Mouse (Mus musculus) bone marrow, adult 2 months (tissue): ENCODE results near the gene Rpl18.

Source experiments
- CTCF ChIP-seq: fragments of 200-500 bp; IDR thresholded peaks from 2 replicates; pipeline ENCODE4 v1.5.1; 2011; ENCODE audit warnings: low read length, control low read depth; ENCODE audit not compliant: control insufficient read depth, insufficient read depth
- POLR2A ChIP-seq: fragments of 200-500 bp; IDR thresholded peaks from 2 replicates; pipeline ENCODE4 v1.6.1; 2011; ENCODE audit warnings: low read depth, mild to moderate bottlenecking, control low read depth, low read length, borderline replicate concordance; ENCODE audit not compliant: control insufficient read depth

DNA sequence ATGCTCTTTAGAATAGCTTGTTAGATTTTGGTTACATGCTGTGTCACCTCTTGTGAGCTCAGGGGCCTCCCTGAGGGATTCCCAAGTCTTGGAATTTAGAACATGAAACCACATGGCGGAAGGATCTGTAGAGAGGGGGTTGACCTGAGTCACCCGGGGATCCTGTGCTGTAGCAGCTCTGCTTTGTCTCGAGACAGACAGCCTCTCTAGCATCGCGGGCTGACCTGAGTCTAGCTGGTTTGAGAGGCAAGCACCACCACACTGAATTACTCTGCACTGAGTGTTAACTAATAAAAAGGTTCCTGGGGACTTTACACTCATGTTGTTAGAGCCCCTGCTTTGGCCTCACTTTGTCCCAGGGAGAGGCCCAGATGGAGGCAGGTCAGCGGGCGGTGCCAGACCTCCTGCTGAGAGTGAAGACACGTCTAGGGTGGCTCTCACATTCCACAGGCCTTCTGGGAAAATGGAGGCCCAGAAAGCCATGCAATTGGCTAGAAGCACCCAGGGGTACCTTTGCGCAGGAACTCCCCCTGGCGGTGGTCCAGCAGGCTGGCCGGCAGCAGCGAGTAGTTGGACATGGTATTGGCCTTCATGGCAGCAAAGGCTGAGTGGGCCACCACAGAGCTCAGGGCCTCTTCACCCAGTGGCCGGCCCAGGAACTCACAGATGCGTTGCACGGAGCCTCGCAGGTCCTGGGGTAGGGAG lies 15.6 kb downstream of the Rpl18 start:
- peak; percentile 59 for TF ChIP-seq CTCF
- no peak for TF ChIP-seq POLR2A
